Mouse (Mus musculus) kidney, embryonic 15.5 days (tissue): ENCODE results near the gene 2410004B18Rik. TPM values are rescaled to one million over a fixed set of nuclear protein-coding genes. Genes with fewer than 3 reads are reported as not detected.

Source experiments
- ATAC-seq: fragments of 200-750 bp; cut with Nextera tagmentation; replicated peaks from 2 replicates; pipeline ENCODE4 v1.8.0; 2017; ENCODE audit warnings: moderate TSS enrichment; ENCODE audit not compliant: low FRiP score
- H3K27ac ChIP-seq: fragments of 300-500 bp; sonication (generic); 2 replicates; pipeline ENCODE4 v1.5.1; 2015; ENCODE audit warnings: mild to moderate bottlenecking, inconsistent platforms
- H3K27me3 ChIP-seq: fragments of 300-500 bp; sonication (generic); 2 replicates; pipeline ENCODE4 v1.6.1; 2015; ENCODE audit warnings: inconsistent platforms
- H3K36me3 ChIP-seq: fragments of 300-500 bp; sonication (generic); 2 replicates; pipeline ENCODE4 v1.6.1; 2015; ENCODE audit warnings: inconsistent platforms
- H3K4me1 ChIP-seq: fragments of 300-500 bp; sonication (generic); 2 replicates; pipeline ENCODE4 v1.6.1; 2015; ENCODE audit warnings: inconsistent platforms
- H3K4me2 ChIP-seq: fragments of 300-500 bp; sonication (generic); 2 replicates; pipeline ENCODE4 v1.6.1; 2015; ENCODE audit warnings: moderate library complexity, mild to moderate bottlenecking, inconsistent platforms
- H3K4me3 ChIP-seq: fragments of 300-500 bp; sonication (generic); replicated peaks from 2 replicates; pipeline ENCODE4 v1.5.1; 2015; ENCODE audit warnings: mild to moderate bottlenecking, inconsistent platforms
- H3K9ac ChIP-seq: fragments of 300-500 bp; sonication (generic); 2 replicates; pipeline ENCODE4 v1.6.1; 2015; ENCODE audit warnings: mild to moderate bottlenecking, inconsistent platforms
- H3K9me3 ChIP-seq: fragments of 300-500 bp; sonication (generic); replicated peaks from 2 replicates; pipeline ENCODE4 v1.6.1; 2016; ENCODE audit warnings: inconsistent platforms
- WGBS: fragments of 180-500 bp; shearing (Covaris S2); methylation state at CpG from one replicate; pipeline ENCODE4 v1.1.7; 2015; ENCODE audit warnings: mixed read lengths; 5-methylcytosine and 5-hydroxymethylcytosine counted together
- polyA plus RNA-seq: library from polyadenylated mRNA; unstranded; fragments of >200 nt; fragmentation: Nextera tagmentation; extraction: Ambion mirVana; gene quantifications from 2 replicates; pipeline ENCODE4 v1.2.1, GENCODE M21; 2015

Gene 2410004B18Rik
- polyA plus RNA-seq: 50.2 and 52.7 TPM in 2 replicates

DNA sequence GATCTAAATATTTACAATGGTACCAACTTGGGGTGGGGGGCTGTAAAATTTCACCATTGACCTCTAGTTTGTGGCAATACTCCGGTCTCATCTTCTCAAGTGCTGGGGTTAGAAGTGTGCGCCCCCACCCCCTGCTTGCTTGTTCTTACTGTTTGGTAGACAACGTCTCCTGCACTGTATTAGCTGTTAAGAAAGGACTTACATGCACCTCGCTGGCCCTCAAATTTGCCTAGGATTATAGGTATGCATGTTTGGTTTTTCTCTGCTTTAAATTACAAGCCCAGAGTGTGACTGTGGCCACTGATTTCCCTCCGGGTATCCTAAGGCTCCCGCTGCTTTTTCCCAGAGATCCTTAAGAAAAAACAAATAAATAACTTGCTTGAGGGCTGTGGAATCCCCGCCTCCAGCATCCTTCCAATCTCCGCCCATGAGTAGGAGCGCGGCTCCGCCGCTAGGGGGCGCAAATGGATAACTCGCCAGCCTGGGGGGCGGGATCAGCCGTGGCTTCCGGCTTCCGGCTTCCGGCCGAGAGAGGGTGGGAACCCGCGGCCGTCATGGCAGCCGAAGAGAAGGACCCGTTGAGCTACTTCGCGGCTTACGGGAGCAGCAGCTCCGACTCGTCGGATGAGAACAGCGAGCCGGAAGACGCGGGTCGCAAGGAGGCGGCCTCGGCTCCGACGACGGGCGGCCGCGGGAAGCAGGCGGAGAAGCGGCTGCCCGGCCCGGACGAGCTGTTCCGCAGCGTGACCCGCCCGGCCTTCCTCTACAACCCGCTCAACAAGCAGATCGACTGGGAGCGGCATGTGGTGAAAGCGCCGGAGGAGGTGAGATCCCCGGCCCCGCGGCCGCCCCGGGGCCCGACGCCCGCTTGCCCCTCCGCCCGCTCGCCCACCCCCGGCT is at the start of gene 2410004B18Rik:
Gene 2410004B18Rik, plus strand, starts transcription at position 510 of the 900 bp plus-strand sequence.
- H3K27me3 ChIP-seq: no peaks in the 10 kb centered on the region
- H3K4me2 ChIP-seq: peak within 1 kb of the TSS; percentile 77
- WGBS: 2% methylated on average over 70 of the region's 70 CpGs
- peaks cover 32% of the 10 kb centered on the region for H3K4me1 ChIP-seq
- H3K27ac ChIP-seq: peak within 1 kb of the TSS; percentile 75
- peak; percentile 95 for ATAC-seq
- H3K9me3 ChIP-seq: no peaks in the 10 kb centered on the region
- H3K4me3 ChIP-seq: peak within 1 kb of the TSS; percentile 100
- peaks cover 46% of the 10 kb centered on the region for H3K36me3 ChIP-seq
- peak within 1 kb of the TSS; percentile 94 for H3K9ac ChIP-seq

DNA sequence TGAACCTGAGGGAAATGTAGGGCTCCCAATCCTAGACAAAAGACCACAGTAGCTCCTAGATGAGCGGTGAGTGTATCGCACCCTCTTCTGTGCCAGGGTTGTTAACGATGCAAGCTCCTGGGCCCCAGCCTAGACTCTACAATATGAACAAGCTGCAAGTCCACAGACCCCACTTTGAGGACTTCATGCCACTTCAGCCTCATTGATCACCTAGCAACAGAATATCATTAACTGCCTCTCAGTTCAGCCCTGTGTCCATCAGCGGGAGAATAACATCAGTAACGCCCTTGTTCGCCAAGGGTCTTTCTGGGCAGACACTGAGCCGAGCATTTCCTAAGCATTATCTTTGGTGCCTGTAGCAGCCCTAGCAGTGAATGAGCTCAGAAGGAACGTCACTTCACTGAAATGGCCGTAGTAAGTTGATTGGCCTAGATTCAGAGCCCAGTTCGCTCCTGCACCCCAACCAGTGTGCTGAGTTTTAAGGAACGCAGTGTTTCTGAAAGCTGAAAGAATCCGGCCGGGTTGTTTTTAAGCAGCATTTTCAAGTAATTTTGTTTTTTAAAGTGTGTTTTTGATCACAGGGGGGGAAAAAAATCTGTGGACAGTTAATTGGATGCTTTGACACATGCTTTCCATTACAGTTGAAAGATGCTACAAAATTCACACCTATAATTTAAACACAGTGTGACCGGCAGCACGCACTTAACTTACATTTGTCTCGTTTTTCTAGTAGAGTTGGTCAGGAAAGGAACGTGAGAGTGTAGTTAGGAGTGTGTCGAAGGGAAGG is 47.3 kb upstream of the 2410004B18Rik start:
- Histone ChIP-seq H3K4me3 (no peak overlapping the region), H3K4me2 (no peak overlapping the region), H3K27ac (no peak overlapping the region), H3K9ac (no peak overlapping the region), H3K4me1 (peaks cover 9% of the 10 kb centered on the region), H3K36me3 (peaks cover 14% of the 10 kb centered on the region; the same call in 1 of the 2 replicates), H3K27me3 (no peaks in the 10 kb centered on the region), H3K9me3 (no peaks in the 10 kb centered on the region)
- 88% methylated on average over 18 of the region's 18 CpGs for WGBS
- no peak for ATAC-seq

DNA sequence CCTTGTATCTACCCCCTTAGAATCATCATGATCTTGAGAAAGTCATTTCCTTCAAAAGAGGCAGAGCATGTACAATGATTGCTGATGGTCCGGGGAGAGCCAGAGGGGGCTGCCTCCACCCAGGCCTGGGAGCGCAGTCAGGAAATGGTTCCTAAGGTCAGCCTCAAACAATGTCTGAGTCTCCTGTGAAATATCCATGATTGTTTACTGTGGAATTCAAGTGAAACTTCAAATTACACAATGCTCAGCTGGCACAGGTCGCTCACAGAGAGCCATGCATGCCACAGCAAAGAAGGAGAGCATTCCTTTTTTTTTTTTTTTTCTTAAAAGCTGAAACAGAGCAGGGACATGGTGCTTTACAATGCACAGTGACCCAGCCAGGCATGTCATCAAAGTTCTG is 45.4 kb upstream of the 2410004B18Rik start:
- no peak for ATAC-seq
- WGBS: 72% methylated on average over 3 of the region's 3 CpGs

DNA sequence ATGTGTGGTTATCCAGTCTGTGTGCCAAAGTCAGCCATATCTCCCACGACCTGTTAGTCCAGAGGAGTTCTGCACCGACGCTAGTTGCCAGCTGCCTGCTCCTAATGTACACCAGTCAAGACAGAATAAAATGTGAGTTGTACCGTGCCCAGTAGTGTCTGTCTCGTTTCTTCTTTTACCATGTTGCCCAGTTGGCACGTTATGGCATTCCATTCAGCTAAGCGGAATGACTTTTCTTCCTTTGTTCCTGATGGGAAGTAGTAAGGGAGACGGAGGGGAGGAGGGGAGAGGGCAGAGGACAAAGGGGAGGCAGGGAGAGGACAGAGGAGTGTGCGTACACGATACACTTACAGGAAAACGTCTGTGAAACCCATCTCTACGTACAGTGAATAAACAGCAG is 43.7 kb upstream of the 2410004B18Rik start:
- WGBS: 61% methylated on average over 12 of the region's 12 CpGs
- H3K4me1 ChIP-seq: peaks cover under 1% of the 10 kb centered on the region; the same call in 1 of the 2 replicates
- H3K27ac ChIP-seq: no peak overlapping the region
- ATAC-seq: no peak
- H3K27me3 ChIP-seq: no peaks in the 10 kb centered on the region
- H3K36me3 ChIP-seq: peaks cover 14% of the 10 kb centered on the region; the same call in 1 of the 2 replicates
- no peak overlapping the region for H3K4me3 ChIP-seq
- H3K9me3 ChIP-seq: no peaks in the 10 kb centered on the region
- no peak overlapping the region for H3K9ac ChIP-seq
- no peak overlapping the region for H3K4me2 ChIP-seq

More for the DNA sequence above, 45.4 kb upstream of the 2410004B18Rik start:
- Histone ChIP-seq H3K27me3 (no peaks in the 10 kb centered on the region), H3K4me2 (no peak overlapping the region), H3K4me1 (no peaks in the 10 kb centered on the region), H3K9me3 (no peaks in the 10 kb centered on the region), H3K27ac (no peak overlapping the region), H3K36me3 (peaks cover 14% of the 10 kb centered on the region; the same call in 1 of the 2 replicates), H3K9ac (no peak overlapping the region), H3K4me3 (no peak overlapping the region)

DNA sequence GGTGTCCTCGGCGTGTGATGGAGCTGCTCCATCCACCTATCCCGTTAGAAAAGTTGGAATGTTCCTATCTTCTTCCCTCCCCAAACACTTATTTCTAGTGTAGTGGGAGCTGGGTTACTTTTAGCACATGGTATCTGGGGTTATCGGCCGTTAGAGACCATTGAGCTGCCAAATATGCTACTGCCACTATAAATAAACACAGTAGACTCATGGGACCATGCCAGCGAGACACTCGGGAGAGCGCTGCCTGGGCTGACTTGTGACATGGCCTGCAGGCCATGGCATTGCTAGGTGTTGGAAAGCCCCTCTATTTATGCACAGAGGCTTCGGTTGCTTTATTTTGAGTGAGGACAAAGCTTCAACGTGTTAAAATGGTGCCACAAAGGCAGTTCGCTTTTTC is 40.1 kb upstream of the 2410004B18Rik start:
- no peak overlapping the region for H3K4me3 ChIP-seq
- peaks cover 9% of the 10 kb centered on the region; the same call in 1 of the 2 replicates for H3K4me1 ChIP-seq
- ATAC-seq: no peak
- H3K27ac ChIP-seq: no peak overlapping the region
- WGBS: 79% methylated on average over 11 of the region's 11 CpGs
- H3K27me3 ChIP-seq: no peaks in the 10 kb centered on the region
- H3K9me3 ChIP-seq: no peaks in the 10 kb centered on the region
- 0 out of 2 replicates have a peak, but pooled peaks cover 3% of the 10 kb centered on the region for H3K36me3 ChIP-seq
- H3K4me2 ChIP-seq: no peak overlapping the region
- H3K9ac ChIP-seq: no peak overlapping the region

DNA sequence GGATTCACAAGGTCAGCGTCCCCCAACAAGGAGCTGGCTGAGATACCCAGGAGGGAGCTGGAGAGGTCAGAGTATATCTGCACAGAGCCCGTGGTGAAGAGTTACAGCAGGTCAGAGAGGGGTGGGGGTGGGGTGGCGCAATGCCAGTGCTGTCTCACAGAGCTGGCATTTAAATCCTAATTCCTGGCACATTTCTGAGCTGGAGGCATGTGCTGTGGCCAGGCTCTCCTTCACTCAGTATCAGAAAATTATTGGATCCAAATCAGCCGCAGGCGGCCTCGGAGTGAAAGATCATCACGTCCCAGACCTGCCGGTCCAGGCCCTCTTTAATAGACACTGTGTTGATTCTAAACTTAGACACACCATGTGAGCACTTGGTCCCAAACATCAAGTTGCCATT is 38.0 kb upstream of the 2410004B18Rik start:
- no peak overlapping the region for H3K4me3 ChIP-seq

DNA sequence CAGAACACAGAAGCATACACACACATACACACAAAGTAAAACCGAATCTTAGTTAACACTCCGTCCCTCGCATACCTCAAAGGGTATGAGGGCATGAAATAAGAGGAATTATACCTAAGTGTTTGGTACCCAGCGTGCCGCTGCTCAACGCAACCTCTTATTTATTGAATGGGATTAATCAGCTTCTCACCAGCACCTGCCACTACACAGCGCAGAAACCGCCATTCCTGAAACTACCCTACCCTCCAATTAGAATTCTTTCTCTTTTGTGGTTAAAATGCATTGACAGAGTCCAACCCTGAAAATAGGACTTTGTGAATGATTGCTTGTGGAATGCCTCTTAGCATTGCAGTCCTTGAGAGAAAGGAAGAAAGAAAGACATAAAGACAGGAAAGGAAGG is 34.3 kb upstream of the 2410004B18Rik start:
- H3K36me3 ChIP-seq: no peaks in the 10 kb centered on the region
- H3K9me3 ChIP-seq: no peaks in the 10 kb centered on the region; the same call in 1 of the 2 replicates
- peaks cover 24% of the 10 kb centered on the region; the same call in 1 of the 2 replicates for H3K4me1 ChIP-seq
- H3K4me3 ChIP-seq: no peak overlapping the region
- ATAC-seq: no peak
- H3K27ac ChIP-seq: no peak overlapping the region
- no peak overlapping the region for H3K4me2 ChIP-seq
- no peak overlapping the region for H3K9ac ChIP-seq
- WGBS: 94% methylated on average over 8 of the region's 8 CpGs
- H3K27me3 ChIP-seq: no peaks in the 10 kb centered on the region

More for the DNA sequence above, 38.0 kb upstream of the 2410004B18Rik start:
- 0 out of 2 replicates have a peak, but pooled peaks cover 3% of the 10 kb centered on the region for H3K36me3 ChIP-seq
- H3K9ac ChIP-seq: no peak overlapping the region
- H3K9me3 ChIP-seq: no peaks in the 10 kb centered on the region; the same call in 1 of the 2 replicates
- H3K27me3 ChIP-seq: no peaks in the 10 kb centered on the region
- 78% methylated on average over 8 of the region's 8 CpGs for WGBS
- H3K4me2 ChIP-seq: no peak overlapping the region
- ATAC-seq: no peak
- peaks cover 9% of the 10 kb centered on the region; the same call in 1 of the 2 replicates for H3K4me1 ChIP-seq
- no peak overlapping the region for H3K27ac ChIP-seq

DNA sequence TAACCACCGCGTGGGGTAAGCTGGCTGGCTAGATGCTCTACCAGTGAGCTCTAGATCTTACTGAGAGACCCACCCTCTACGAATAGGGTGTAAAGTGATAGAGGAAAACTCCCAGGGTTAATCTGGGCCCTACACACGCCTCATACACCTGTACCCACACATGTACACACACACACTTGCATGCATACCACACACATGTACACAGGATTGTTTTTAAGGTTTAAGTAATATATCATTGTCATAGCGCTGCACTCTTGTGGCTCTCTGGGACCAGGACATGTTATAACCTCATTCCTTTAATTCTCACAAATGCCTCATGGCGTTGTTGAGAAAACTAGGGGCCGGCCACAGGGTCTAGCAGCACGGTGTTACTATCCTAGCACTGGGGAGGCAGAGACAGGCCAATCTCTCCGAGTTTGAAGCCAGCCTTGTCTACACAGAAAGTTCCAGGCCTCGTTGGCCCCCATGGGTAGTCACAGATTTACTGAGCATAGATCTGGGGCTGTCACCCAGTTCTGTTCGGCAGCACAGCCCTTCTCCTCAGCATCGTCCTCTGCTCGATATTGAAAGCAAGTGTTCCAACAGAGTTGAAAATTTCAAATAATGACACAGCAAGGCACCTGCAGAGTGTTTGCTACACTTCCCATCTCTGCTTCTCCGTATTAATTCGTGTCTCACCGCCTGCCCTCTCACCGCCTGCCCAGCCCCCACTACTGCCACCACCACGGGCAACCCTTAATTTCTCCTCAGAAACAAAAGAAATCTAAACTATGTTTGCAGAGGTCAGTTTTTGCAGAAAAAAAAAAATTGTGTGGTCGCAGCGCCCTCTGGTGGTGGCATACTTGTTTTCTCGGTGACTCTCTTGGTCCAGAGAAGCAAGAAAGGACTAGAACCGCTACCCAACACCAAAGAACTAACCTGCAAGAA is 32.7 kb upstream of the 2410004B18Rik start:
- 0 out of 2 replicates have a peak, but pooled peaks cover 15% of the 10 kb centered on the region for H3K4me1 ChIP-seq
- no peaks in the 10 kb centered on the region for H3K36me3 ChIP-seq
- H3K4me2 ChIP-seq: peak overlapping the region; percentile 46
- H3K9me3 ChIP-seq: no peaks in the 10 kb centered on the region; the same call in 1 of the 2 replicates
- ATAC-seq: 0 out of 2 replicates have a peak, but pooled peaks have one; percentile 15
- no peaks in the 10 kb centered on the region for H3K27me3 ChIP-seq
- no peak overlapping the region for H3K9ac ChIP-seq
- H3K4me3 ChIP-seq: no peak overlapping the region
- 54% methylated on average over 22 of the region's 22 CpGs for WGBS
- H3K27ac ChIP-seq: no peak overlapping the region

DNA sequence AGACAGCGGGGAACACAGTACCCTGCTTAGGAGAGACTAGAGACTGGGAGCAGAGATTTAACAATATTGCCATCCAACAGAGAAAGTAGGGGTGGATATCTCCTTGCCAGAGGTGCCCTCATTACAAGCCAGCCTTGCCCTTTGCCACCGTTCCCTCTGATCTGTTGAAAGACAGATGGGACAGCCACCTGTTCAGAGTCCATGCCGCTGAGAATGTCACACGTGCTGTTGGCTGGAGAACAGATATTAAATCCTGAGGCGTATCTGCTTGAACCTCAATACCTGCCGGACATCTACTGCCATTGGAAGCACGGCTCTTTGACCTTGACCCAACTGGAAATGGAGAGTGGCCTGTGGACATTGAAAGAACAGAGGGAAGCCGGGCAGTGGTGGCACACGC is 31.2 kb upstream of the 2410004B18Rik start:
- no peak overlapping the region for H3K9ac ChIP-seq
- 87% methylated on average over 9 of the region's 9 CpGs for WGBS
- 0 out of 2 replicates have a peak, but pooled peaks cover 15% of the 10 kb centered on the region for H3K4me1 ChIP-seq
- H3K4me2 ChIP-seq: no peak overlapping the region
- no peaks in the 10 kb centered on the region for H3K27me3 ChIP-seq
- H3K27ac ChIP-seq: no peak overlapping the region
- H3K36me3 ChIP-seq: no peaks in the 10 kb centered on the region
- ATAC-seq: no peak
- no peak overlapping the region for H3K4me3 ChIP-seq
- H3K9me3 ChIP-seq: no peaks in the 10 kb centered on the region; the same call in 1 of the 2 replicates

DNA sequence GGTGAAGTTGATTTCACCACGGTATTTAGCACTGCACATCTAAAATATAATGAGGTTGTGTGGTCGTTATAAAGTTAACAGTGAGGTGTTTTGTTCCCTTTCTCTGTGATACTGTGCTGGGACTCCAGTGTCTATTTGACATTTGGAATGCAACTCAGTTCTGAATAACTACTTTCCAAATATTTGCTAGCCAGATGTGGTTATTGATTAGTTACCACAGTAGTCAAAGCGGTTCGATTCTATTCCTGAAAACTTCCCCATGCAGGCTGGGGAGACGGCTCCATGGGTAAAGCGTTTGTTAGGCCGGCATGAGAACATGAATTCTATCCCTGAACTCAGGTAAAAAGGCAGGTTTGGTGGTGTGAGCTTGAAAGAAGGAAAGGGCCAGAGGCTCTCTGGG is 25.3 kb upstream of the 2410004B18Rik start:
- Histone ChIP-seq H3K9me3 (no peaks in the 10 kb centered on the region), H3K27me3 (no peaks in the 10 kb centered on the region), H3K4me1 (0 out of 2 replicates have a peak, but pooled peaks cover 5% of the 10 kb centered on the region), H3K9ac (no peak overlapping the region), H3K36me3 (no peaks in the 10 kb centered on the region), H3K27ac (no peak overlapping the region), H3K4me3 (no peak overlapping the region), H3K4me2 (no peak overlapping the region)
- ATAC-seq: no peak
- 86% methylated on average over 7 of the region's 7 CpGs for WGBS

DNA sequence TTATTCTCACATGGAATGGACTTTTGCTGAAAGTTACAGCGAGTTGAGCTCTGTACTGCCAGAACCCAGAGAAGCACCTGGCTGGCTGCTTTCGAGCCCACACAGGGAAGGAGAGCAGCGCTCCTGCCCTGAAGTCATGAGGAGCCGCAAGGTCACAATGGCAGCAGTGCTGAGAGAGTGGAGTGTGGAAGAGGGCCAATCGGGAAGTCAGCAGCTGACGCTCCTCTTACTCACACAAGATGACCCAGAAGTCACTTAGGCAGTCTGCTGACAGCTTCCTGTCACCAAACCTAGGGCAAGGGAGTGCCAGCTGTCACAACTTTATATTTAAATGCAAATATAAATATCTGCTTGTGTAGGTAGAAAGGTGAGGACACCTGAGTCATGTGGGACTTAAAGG is 24.6 kb upstream of the 2410004B18Rik start:
- Histone ChIP-seq H3K27ac (no peak overlapping the region), H3K4me1 (no peaks in the 10 kb centered on the region), H3K9ac (no peak overlapping the region), H3K4me2 (no peak overlapping the region), H3K4me3 (no peak overlapping the region), H3K27me3 (no peaks in the 10 kb centered on the region), H3K36me3 (no peaks in the 10 kb centered on the region), H3K9me3 (no peaks in the 10 kb centered on the region)
- 74% methylated on average over 6 of the region's 6 CpGs for WGBS
- ATAC-seq: no peak
